Mouse (Mus musculus) hindbrain, embryonic 16.5 days (tissue): ENCODE data around the gene Rfx2. TPM values are rescaled to one million over a fixed set of nuclear protein-coding genes. Genes with fewer than 3 reads are reported as not detected.

Source experiments
- ATAC-seq: fragments of 200-750 bp; cut with Nextera tagmentation; 2 replicates; pipeline ENCODE4 v1.8.0; 2017; ENCODE audit warnings: moderate TSS enrichment, moderate library complexity
- H3K27ac ChIP-seq: fragments of 300-500 bp; sonication (generic); 2 replicates; pipeline ENCODE4 v1.5.1; 2014; ENCODE audit warnings: low read depth, mild to moderate bottlenecking, control low read depth, low read length, moderate library complexity
- H3K27me3 ChIP-seq: fragments of 300-500 bp; sonication (generic); replicated peaks from 2 replicates; pipeline ENCODE4 v1.6.1; 2014; ENCODE audit warnings: low read length; ENCODE audit not compliant: control insufficient read depth, insufficient read depth
- H3K36me3 ChIP-seq: fragments of 300-500 bp; sonication (generic); 2 replicates; pipeline ENCODE4 v1.6.1; 2014; ENCODE audit warnings: mild to moderate bottlenecking, low read length, moderate library complexity, mixed read lengths; ENCODE audit not compliant: control insufficient read depth, insufficient read depth
- H3K4me1 ChIP-seq: fragments of 300-500 bp; sonication (generic); 2 replicates; pipeline ENCODE4 v1.6.1; 2014; ENCODE audit warnings: low read depth, low read length; ENCODE audit not compliant: control insufficient read depth, insufficient read depth
- H3K4me2 ChIP-seq: fragments of 300-500 bp; sonication (generic); 2 replicates; pipeline ENCODE4 v1.6.1; 2014; ENCODE audit warnings: mild to moderate bottlenecking, low read length, control low read depth, moderate library complexity
- H3K4me3 ChIP-seq: fragments of 300-500 bp; sonication (generic); 2 replicates; pipeline ENCODE4 v1.5.1; 2014; ENCODE audit warnings: mild to moderate bottlenecking, low read length, control low read depth, moderate library complexity
- H3K9ac ChIP-seq: fragments of 300-500 bp; sonication (generic); 2 replicates; pipeline ENCODE4 v1.6.1; 2014; ENCODE audit warnings: low read depth, mild to moderate bottlenecking, control low read depth, low read length, moderate library complexity
- H3K9me3 ChIP-seq: fragments of 300-500 bp; sonication (generic); 2 replicates; pipeline ENCODE4 v1.6.1; 2014; ENCODE audit warnings: mild to moderate bottlenecking, low read length, moderate library complexity; ENCODE audit not compliant: control insufficient read depth
- WGBS: fragments of 180-500 bp; shearing (Covaris S2); extraction: QIAGEN DNeasy Blood & Tissue Kit; methylation state at CpG from one replicate; pipeline ENCODE4 v1.1.7; 2014; 5-methylcytosine and 5-hydroxymethylcytosine counted together
- polyA plus RNA-seq: library from polyadenylated mRNA; unstranded; fragments of >200 nt; fragmentation: Nextera tagmentation; extraction: Ambion mirVana; gene quantifications from 2 replicates; pipeline ENCODE4 v1.2.1, GENCODE M21; 2015

The Rfx2 gene
- polyA plus RNA-seq, 1 experiment from 2014 or later, result 4.9 TPM

DNA sequence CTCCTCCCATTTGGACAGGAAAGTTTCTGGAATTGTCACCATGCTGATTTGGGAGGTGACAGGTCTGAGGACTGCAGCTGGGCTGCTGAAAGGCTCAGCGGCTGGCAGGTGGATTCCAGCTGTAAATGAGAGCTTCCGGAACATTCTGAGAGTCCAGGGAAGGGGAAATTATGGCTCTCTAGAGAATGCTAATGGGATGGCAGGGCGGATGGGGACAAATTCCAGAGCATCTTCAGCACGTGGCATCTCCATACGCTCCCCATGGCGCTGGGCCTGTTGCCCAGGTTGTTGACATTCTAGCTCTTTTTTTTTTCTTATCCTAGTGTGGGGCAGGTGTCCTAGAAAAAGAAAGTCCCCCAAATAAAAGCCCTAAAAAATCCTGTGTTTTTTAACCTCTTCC is 101.7 kb downstream of the Rfx2 start:
- H3K4me1 ChIP-seq, result no peaks in the 10 kb centered on the region; the same call in none of the 2 replicates
- no peaks in the 10 kb centered on the region for H3K36me3 ChIP-seq
- WGBS, result 47% methylated on average over 6 of the region's 6 CpGs
- ATAC-seq, result no peak
- no peak overlapping the region for H3K4me2 ChIP-seq
- no peak overlapping the region for H3K4me3 ChIP-seq
- no peak overlapping the region for H3K27ac ChIP-seq
- no peaks in the 10 kb centered on the region for H3K9me3 ChIP-seq
- H3K27me3 ChIP-seq, result no peaks in the 10 kb centered on the region
- no peak overlapping the region for H3K9ac ChIP-seq

GRCm38 (mm10) chr17:56728117-56728516 is 102.7 kb downstream of the Rfx2 start:
- Histone ChIP-seq H3K4me3 (no peak overlapping the region), H3K9ac (no peak overlapping the region), H3K4me2 (no peak overlapping the region), H3K36me3 (peaks cover 3% of the 10 kb centered on the region; the same call in 1 of the 2 replicates), H3K27ac (no peak overlapping the region), H3K4me1 (no peaks in the 10 kb centered on the region; the same call in none of the 2 replicates), H3K27me3 (no peaks in the 10 kb centered on the region), H3K9me3 (no peaks in the 10 kb centered on the region)
- 37% methylated on average over 12 of the region's 12 CpGs for WGBS
- no peak for ATAC-seq

GRCm38 (mm10) chr17:56727659-56728058 is 103.2 kb downstream of the Rfx2 start:
- ATAC-seq, result no peak
- Histone ChIP-seq H3K9ac (no peak overlapping the region), H3K27ac (no peak overlapping the region), H3K4me1 (no peaks in the 10 kb centered on the region; the same call in none of the 2 replicates), H3K9me3 (no peaks in the 10 kb centered on the region), H3K4me2 (no peak overlapping the region), H3K27me3 (no peaks in the 10 kb centered on the region), H3K4me3 (no peak overlapping the region), H3K36me3 (peaks cover 6% of the 10 kb centered on the region; the same call in 1 of the 2 replicates)
- 16% methylated on average over 12 of the region's 12 CpGs for WGBS

DNA sequence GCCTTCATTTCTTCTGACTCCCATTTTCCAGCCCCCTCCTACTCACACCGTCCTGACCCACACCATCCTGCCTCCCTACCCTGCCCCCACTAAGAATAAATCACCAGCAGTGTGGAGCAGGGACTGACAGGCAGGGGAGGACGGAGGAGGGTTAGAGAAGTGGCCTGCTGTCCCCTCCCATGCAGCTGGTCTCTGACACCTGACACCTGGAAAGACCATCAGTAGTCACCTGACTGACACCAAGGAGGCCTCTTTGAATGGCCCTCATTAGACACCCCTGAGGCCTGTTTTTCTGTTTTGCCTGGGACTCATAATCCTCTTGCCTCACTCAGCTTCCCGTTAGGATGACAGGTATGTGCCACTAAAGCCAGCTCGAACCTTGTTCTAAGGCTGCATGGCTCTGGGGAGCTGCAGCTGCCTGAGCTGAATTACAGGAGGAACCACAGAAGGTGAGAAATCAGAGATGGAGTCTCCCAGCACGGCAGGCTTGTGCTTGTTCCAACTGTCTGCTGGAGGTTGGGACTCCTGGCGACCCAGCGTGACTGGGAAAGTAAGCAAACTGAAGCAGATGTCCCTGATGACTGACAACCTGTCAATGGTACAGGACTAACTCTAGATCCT is 103.7 kb downstream of the Rfx2 start:
- Histone ChIP-seq H3K4me2 (no peak overlapping the region), H3K4me1 (no peaks in the 10 kb centered on the region; the same call in none of the 2 replicates), H3K36me3 (peaks cover 6% of the 10 kb centered on the region; the same call in 1 of the 2 replicates), H3K27me3 (no peaks in the 10 kb centered on the region), H3K27ac (no peak overlapping the region), H3K9me3 (no peaks in the 10 kb centered on the region), H3K9ac (no peak overlapping the region), H3K4me3 (no peak overlapping the region)
- no peak for ATAC-seq
- 20% methylated on average over 7 of the region's 7 CpGs for WGBS

Other genes with a start within 250 kb of the Rfx2 start
- 56.7 and 66.1 TPM in 2 replicates for gene Safb2, start 246.4 kb downstream of the Rfx2 start, polyA plus RNA-seq
- gene Safb, start 246.2 kb downstream of the Rfx2 start, polyA plus RNA-seq, result 95.5 and 109 TPM in 2 replicates
- 186 and 221 TPM in 2 replicates for gene 2410015M20Rik, start 221.2 kb downstream of the Rfx2 start, polyA plus RNA-seq
- 823 and 876 TPM in 2 replicates for gene Rpl36, start 217.6 kb downstream of the Rfx2 start, polyA plus RNA-seq
- gene Lonp1, start 204.1 kb downstream of the Rfx2 start, polyA plus RNA-seq, result 45.4 and 45.7 TPM in 2 replicates
- gene Catsperd, start 202.9 kb downstream of the Rfx2 start, polyA plus RNA-seq, result 1.6 and 1.7 TPM in 2 replicates
- 100 and 110 TPM in 2 replicates for gene Ranbp3, start 157.7 kb downstream of the Rfx2 start, polyA plus RNA-seq
- 565 and 621 TPM in 2 replicates for gene Ndufa11, start 113.2 kb downstream of the Rfx2 start, polyA plus RNA-seq
- gene Vmac, start 113.0 kb downstream of the Rfx2 start, polyA plus RNA-seq, result 15.1 and 16.6 TPM in 2 replicates
- gene Nrtn, start 73.5 kb downstream of the Rfx2 start, polyA plus RNA-seq, result 2.4 and 2.5 TPM in 2 replicates
- gene Dus3l, start 66.3 kb downstream of the Rfx2 start, polyA plus RNA-seq, result 97.3 and 99.9 TPM in 2 replicates
- gene Prr22, start 60.8 kb downstream of the Rfx2 start, polyA plus RNA-seq, result 0.60 and 1.0 TPM in 2 replicates
- gene Acsbg2, start 43.4 kb upstream of the Rfx2 start, polyA plus RNA-seq, result not detected in 2 replicates
- gene 1700061G19Rik, start 44.5 kb upstream of the Rfx2 start, polyA plus RNA-seq, result 0.29 and 0.50 TPM in 2 replicates
- 58.2 and 82.3 TPM in 2 replicates for gene Mllt1, start 104.4 kb upstream of the Rfx2 start, polyA plus RNA-seq
- gene Acer1, start 151.1 kb upstream of the Rfx2 start, polyA plus RNA-seq, result not detected in 2 replicates
- 162 and 168 TPM in 2 replicates for gene Clpp, start 159.3 kb upstream of the Rfx2 start, polyA plus RNA-seq
- 57.8 and 64.4 TPM in 2 replicates for gene Alkbh7, start 166.3 kb upstream of the Rfx2 start, polyA plus RNA-seq
- 0.64 TPM in 1 of 2 replicates, not detected in the other for gene Pspn, start 169.0 kb upstream of the Rfx2 start, polyA plus RNA-seq
- 60.2 and 68.0 TPM in 2 replicates for gene Gtf2f1, start 180.3 kb upstream of the Rfx2 start, polyA plus RNA-seq
- gene Gm17949, start 180.5 kb upstream of the Rfx2 start, polyA plus RNA-seq, result 0.31 and 0.51 TPM in 2 replicates
- gene Khsrp, start 200.5 kb upstream of the Rfx2 start, polyA plus RNA-seq, result 14.4 and 20.1 TPM in 2 replicates
- gene Slc25a41, start 210.6 kb upstream of the Rfx2 start, polyA plus RNA-seq, result not detected in 2 replicates
- gene Crb3, start 228.1 kb upstream of the Rfx2 start, polyA plus RNA-seq, result 5.1 and 6.3 TPM in 2 replicates
- 43.2 and 44.7 TPM in 2 replicates for gene Slc25a23, start 228.8 kb upstream of the Rfx2 start, polyA plus RNA-seq
- gene Dennd1c, start 247.5 kb upstream of the Rfx2 start, polyA plus RNA-seq, result 3.8 and 4.7 TPM in 2 replicates